Mouse (Mus musculus): ENCODE measurements around the gene Trim14. TPM values are rescaled to one million over a fixed set of nuclear protein-coding genes. Genes with fewer than 3 reads are reported as not detected.
A peak's percentile ranks its signal among the peaks of the same experiment; 100 is the strongest.
"Not testable (repeated sequence)": the region's sequence is repeated elsewhere in the genome, so short reads cannot be mapped to it uniquely, and the experiment has no call there.

The Trim14 gene
- 1 to 10 TPM in 1 of 2 experiments, under 1 TPM in 1; 0.46 to 1.4 TPM for total RNA-seq (2021)
- long read RNA-seq, experiment 1, result 0 reads
- long read RNA-seq, experiment 2, result 0 reads

GRCm38 (mm10) chr4:46535840-46536361, at the start of gene Trim14:
Gene Trim14 (minus strand): TSS chr4:46536141.
- DNase-seq, result no peak

GRCm38 (mm10) chr4:46585041-46585810, 49.3 kb upstream of the Trim14 start:
- peak; percentile 2 for DNase-seq

GRCm38 (mm10) chr4:46584536-46584935, 48.6 kb upstream of the Trim14 start:
- not testable (repeated sequence) for DNase-seq

GRCm38 (mm10) chr4:46584084-46584483, 48.1 kb upstream of the Trim14 start:
- not testable (repeated sequence) for DNase-seq

- DNase-seq, result not testable (repeated sequence)
Measured at GRCm38 (mm10) chr4:46582024-46582423, 46.1 kb upstream of the Trim14 start.

- DNase-seq, result peak; percentile 2
Measured at GRCm38 (mm10) chr4:46581577-46581976, 45.6 kb upstream of the Trim14 start.

GRCm38 (mm10) chr4:46580799-46581243, 44.9 kb upstream of the Trim14 start:
- peak; percentile 1 for DNase-seq

GRCm38 (mm10) chr4:46578796-46579346, 42.9 kb upstream of the Trim14 start:
- DNase-seq, result not testable (repeated sequence)

GRCm38 (mm10) chr4:46578228-46578627, 42.3 kb upstream of the Trim14 start:
- DNase-seq, result no peak

- DNase-seq, result not testable (repeated sequence)
Measured at GRCm38 (mm10) chr4:46575509-46576284, 39.8 kb upstream of the Trim14 start.

- no peak for DNase-seq
Measured at GRCm38 (mm10) chr4:46574841-46575240, 38.9 kb upstream of the Trim14 start.

- no peak for DNase-seq
Measured at GRCm38 (mm10) chr4:46574024-46574753, 38.2 kb upstream of the Trim14 start.

GRCm38 (mm10) chr4:46572616-46573015, 36.7 kb upstream of the Trim14 start:
- no peak for DNase-seq

- DNase-seq, result no peak
Measured at GRCm38 (mm10) chr4:46571744-46572143, 35.8 kb upstream of the Trim14 start.

GRCm38 (mm10) chr4:46569671-46570070, 33.7 kb upstream of the Trim14 start:
- DNase-seq, result no peak

GRCm38 (mm10) chr4:46568169-46568568, 32.2 kb upstream of the Trim14 start:
- DNase-seq, result no peak

- DNase-seq, result no peak
Measured at GRCm38 (mm10) chr4:46566931-46567671, 31.2 kb upstream of the Trim14 start.

GRCm38 (mm10) chr4:46565393-46565955, 29.5 kb upstream of the Trim14 start:
- DNase-seq, result no peak

GRCm38 (mm10) chr4:46564247-46564646, 28.3 kb upstream of the Trim14 start:
- no peak for DNase-seq

- peak; percentile 20 for DNase-seq
Measured at GRCm38 (mm10) chr4:46563847-46564246, 27.9 kb upstream of the Trim14 start.

GRCm38 (mm10) chr4:46562841-46563240, 26.9 kb upstream of the Trim14 start:
- no peak for DNase-seq
